Mouse (Mus musculus) ES-Bruce4 (cell line): ENCODE data around the gene Galns. TPM values are rescaled to one million over a fixed set of nuclear protein-coding genes. Genes with fewer than 3 reads are reported as not detected.

Experiments used
- H3K27ac ChIP-seq: 2 replicates; pipeline ENCODE4 v1.5.1; 2012; ENCODE audit warnings: low read length, inconsistent platforms; ENCODE audit not compliant: insufficient read depth
- H3K27me3 ChIP-seq: 2 replicates; pipeline ENCODE4 v1.6.1; 2012; ENCODE audit warnings: mild to moderate bottlenecking, low read length, inconsistent platforms; ENCODE audit not compliant: control insufficient read depth, poor library complexity, insufficient read depth, severe bottlenecking
- H3K36me3 ChIP-seq: 2 replicates; pipeline ENCODE4 v1.6.1; 2012; ENCODE audit warnings: inconsistent platforms, mild to moderate bottlenecking, low read length, moderate library complexity; ENCODE audit not compliant: control insufficient read depth, poor library complexity, insufficient read depth, severe bottlenecking
- H3K4me1 ChIP-seq: one replicate; pipeline ENCODE4 v1.8.1; 2011; ENCODE audit warnings: low read length; ENCODE audit not compliant: control insufficient read depth, insufficient read depth
- H3K4me3 ChIP-seq: 2 replicates; pipeline ENCODE4 v1.5.1; 2011; ENCODE audit warnings: low read depth, mild to moderate bottlenecking, low read length
- H3K9ac ChIP-seq: 2 replicates; pipeline ENCODE4 v1.6.1; 2012; ENCODE audit warnings: low read depth, mild to moderate bottlenecking, inconsistent platforms; ENCODE audit not compliant: poor library complexity, severe bottlenecking
- H3K9me3 ChIP-seq: replicated peaks from 2 replicates; pipeline ENCODE4 v1.6.1; 2012; ENCODE audit warnings: mild to moderate bottlenecking, low read length, inconsistent platforms; ENCODE audit not compliant: control insufficient read depth, poor library complexity, insufficient read depth, severe bottlenecking
- CTCF ChIP-seq: IDR thresholded peaks from one replicate; pipeline ENCODE4 v1.8.1; 2011; ENCODE audit warnings: low read depth, low read length
- EP300 ChIP-seq: IDR thresholded peaks from 2 replicates; pipeline ENCODE4 v1.6.1; 2011; ENCODE audit warnings: low read depth, low read length; ENCODE audit not compliant: insufficient read depth
- POLR2A ChIP-seq: IDR thresholded peaks from one replicate; pipeline ENCODE4 v1.8.1; 2011; ENCODE audit warnings: low read length; ENCODE audit not compliant: insufficient read depth
- polyA plus RNA-seq: library from polyadenylated mRNA; stranded (reverse); fragments of >200 nt; gene quantifications from 2 replicates; pipeline ENCODE4 v1.2.4, GENCODE M21; 2011; ENCODE audit warnings: low read depth; ENCODE audit not compliant: missing spikeins, insufficient read depth, insufficient read length

Galns gene
- polyA plus RNA-seq, 1 experiment = 11.9 TPM

GRCm38 (mm10) chr8:122548331-122548730 lies 62.9 kb downstream of the Galns start:
- Histone ChIP-seq H3K9me3 (no peaks in the 10 kb centered on the region), H3K9ac (no peak overlapping the region), H3K4me1 (peaks cover 9% of the 10 kb centered on the region)

GRCm38 (mm10) chr8:122547815-122548214 lies 63.4 kb downstream of the Galns start:
- TF ChIP-seq EP300 = no peak
- no peak for TF ChIP-seq POLR2A
- no peak for TF ChIP-seq CTCF
- H3K9ac ChIP-seq = no peak overlapping the region
- H3K4me3 ChIP-seq = no peak overlapping the region
- H3K4me1 ChIP-seq = peaks cover 9% of the 10 kb centered on the region
- 0 out of 2 replicates have a peak, but pooled peaks cover 4% of the 10 kb centered on the region for H3K36me3 ChIP-seq
- H3K27ac ChIP-seq = no peak overlapping the region
- no peaks in the 10 kb centered on the region for H3K9me3 ChIP-seq
- no peaks in the 10 kb centered on the region for H3K27me3 ChIP-seq

More at GRCm38 (mm10) chr8:122548331-122548730, 62.9 kb downstream of the Galns start:
- 0 out of 2 replicates have a peak overlapping the region, but pooled peaks have one; percentile 20 for H3K27ac ChIP-seq
- H3K27me3 ChIP-seq = no peaks in the 10 kb centered on the region
- H3K4me3 ChIP-seq = no peak overlapping the region
- TF ChIP-seq CTCF (no peak), POLR2A (no peak), EP300 (no peak)
- 0 out of 2 replicates have a peak, but pooled peaks cover 4% of the 10 kb centered on the region for H3K36me3 ChIP-seq

GRCm38 (mm10) chr8:122546811-122547453 lies 64.3 kb downstream of the Galns start:
- no peaks in the 10 kb centered on the region for H3K27me3 ChIP-seq
- no peak overlapping the region for H3K27ac ChIP-seq
- H3K4me3 ChIP-seq = no peak overlapping the region
- H3K36me3 ChIP-seq = 0 out of 2 replicates have a peak, but pooled peaks cover 4% of the 10 kb centered on the region
- H3K4me1 ChIP-seq = peaks cover 9% of the 10 kb centered on the region
- no peak for TF ChIP-seq CTCF
- no peak for TF ChIP-seq POLR2A
- TF ChIP-seq EP300 = no peak
- H3K9me3 ChIP-seq = no peaks in the 10 kb centered on the region
- H3K9ac ChIP-seq = no peak overlapping the region

- no peak overlapping the region for H3K27ac ChIP-seq
Observed at GRCm38 (mm10) chr8:122546066-122546755, 65.1 kb downstream of the Galns start.

GRCm38 (mm10) chr8:122544138-122544537 lies 67.1 kb downstream of the Galns start:
- Histone ChIP-seq H3K4me3 (no peak overlapping the region), H3K27me3 (no peaks in the 10 kb centered on the region), H3K36me3 (0 out of 2 replicates have a peak, but pooled peaks cover 4% of the 10 kb centered on the region), H3K27ac (no peak overlapping the region), H3K4me1 (peaks cover 9% of the 10 kb centered on the region), H3K9me3 (no peaks in the 10 kb centered on the region), H3K9ac (no peak overlapping the region)
- TF ChIP-seq CTCF (no peak), EP300 (no peak), POLR2A (no peak)

More at GRCm38 (mm10) chr8:122546066-122546755, 65.1 kb downstream of the Galns start:
- TF ChIP-seq EP300 (no peak), CTCF (no peak), POLR2A (no peak)
- Histone ChIP-seq H3K9me3 (no peaks in the 10 kb centered on the region), H3K36me3 (0 out of 2 replicates have a peak, but pooled peaks cover 4% of the 10 kb centered on the region), H3K4me1 (peaks cover 9% of the 10 kb centered on the region), H3K27me3 (no peaks in the 10 kb centered on the region), H3K4me3 (no peak overlapping the region), H3K9ac (0 out of 2 replicates have a peak overlapping the region, but pooled peaks have one; percentile 14)
